Mouse (Mus musculus) gastrocnemius, adult 2 months (tissue): ENCODE data around the gene Wars2. TPM values are rescaled to one million over a fixed set of nuclear protein-coding genes. Genes with fewer than 3 reads are reported as not detected.
A peak's percentile ranks its signal among the peaks of the same experiment; 100 is the strongest.

Source experiments
- DNase-seq: peaks from one replicate; pipeline ENCODE4 v3.0.0; 2022
- H3K27ac ChIP-seq: fragments of 200-600 bp; 2 replicates; pipeline ENCODE4 v1.8.1; 2022; ENCODE audit warnings: mild to moderate bottlenecking
- H3K4me3 ChIP-seq: fragments of 200-600 bp; 2 replicates; pipeline ENCODE4 v1.8.1; 2022; ENCODE audit warnings: mild to moderate bottlenecking, moderate library complexity
- CTCF ChIP-seq: fragments of 200-600 bp; IDR thresholded peaks from 2 replicates; pipeline ENCODE4 v1.8.1; 2022; ENCODE audit warnings: antibody characterized with exemption, mild to moderate bottlenecking, moderate library complexity
- intact Hi-C: fragments of 180-260 bp; cut with DNase I; formaldehyde crosslinking; loops from one replicate; pipeline ENCODE4 v1.15.1; 2025
- total RNA-seq, 2 experiments: library from RNA; stranded (reverse); gene quantifications; 2 replicates each; pipeline ENCODE4 v1.2.3; 2021

Gene Wars2
- total RNA-seq, 2 experiments from 2014 or later = 5.3 to 7.8 TPM

DNA sequence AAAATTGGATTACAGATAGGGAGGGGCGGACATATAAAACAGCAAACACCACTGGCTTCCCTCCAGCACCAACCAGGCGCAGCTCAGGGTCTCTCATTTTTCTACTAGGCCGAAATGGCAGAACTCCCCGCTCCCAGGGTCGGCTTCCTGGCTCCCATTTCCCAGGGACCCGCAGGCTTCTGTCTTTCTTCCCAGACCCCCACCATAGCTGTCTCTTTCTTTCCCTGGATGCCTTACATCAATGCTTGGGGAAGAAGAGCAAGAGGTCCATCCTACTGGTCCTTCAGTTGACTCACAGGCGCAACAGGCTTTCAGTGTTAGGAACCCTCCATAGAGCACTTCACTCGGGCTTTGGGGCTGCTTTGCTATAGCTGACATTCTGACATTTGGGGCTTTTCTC, 101.6 kb downstream of the Wars2 start:
- Histone ChIP-seq H3K27ac (peak overlapping the region; percentile 29; the same call in 1 of the 2 replicates), H3K4me3 (no peak overlapping the region)
- no peak for TF ChIP-seq CTCF
- no peak for DNase-seq
- intact Hi-C loops = no loop called here

DNA sequence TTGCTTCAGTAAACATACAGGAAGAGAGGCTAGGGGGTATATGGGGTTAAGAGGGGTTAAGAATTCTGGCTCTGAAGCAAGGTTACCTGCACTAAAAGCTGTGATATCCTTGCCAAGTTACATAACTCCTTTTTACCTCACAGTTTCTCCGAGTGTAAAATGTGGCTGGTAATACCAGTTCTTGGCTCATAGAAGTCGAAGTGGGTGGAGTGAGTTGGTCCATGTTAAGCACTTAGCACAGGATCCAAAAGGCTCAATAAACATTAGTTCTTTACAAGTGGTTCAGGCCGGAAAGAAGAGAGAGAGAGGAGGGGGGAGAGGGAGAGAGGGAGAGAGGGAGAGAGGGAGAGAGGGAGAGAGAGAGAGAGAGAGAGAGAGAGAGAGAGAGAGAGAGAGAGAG, 104.5 kb downstream of the Wars2 start:
- DNase-seq = no peak
- intact Hi-C loops = no loop called here
- no peak overlapping the region for H3K4me3 ChIP-seq
- H3K27ac ChIP-seq = no peak overlapping the region
- TF ChIP-seq CTCF = no peak

DNA sequence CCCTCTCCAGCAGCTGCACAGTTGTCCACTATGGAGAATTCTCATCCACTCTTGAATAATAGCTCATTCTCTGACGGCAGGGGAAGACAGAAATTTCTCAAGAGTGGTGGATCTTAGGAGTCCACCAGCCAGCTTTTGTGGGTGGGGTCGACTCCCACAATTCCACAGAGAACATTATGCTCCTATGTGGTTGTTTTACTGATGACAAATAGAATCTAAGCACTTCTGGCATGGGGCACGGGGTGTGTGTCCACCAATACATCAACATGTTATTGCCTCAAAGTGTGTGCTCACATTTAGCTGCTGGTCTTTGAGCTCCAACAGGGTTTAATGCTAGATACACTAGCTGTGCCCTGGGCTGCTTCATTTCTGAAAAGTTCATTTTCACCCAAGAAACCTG, 105.8 kb downstream of the Wars2 start:
- peak; percentile 65 for DNase-seq
- Histone ChIP-seq H3K4me3 (no peak overlapping the region), H3K27ac (peak overlapping the region; percentile 75; the same call in 1 of the 2 replicates)
- no peak for TF ChIP-seq CTCF
- intact Hi-C loops = no loop called here

DNA sequence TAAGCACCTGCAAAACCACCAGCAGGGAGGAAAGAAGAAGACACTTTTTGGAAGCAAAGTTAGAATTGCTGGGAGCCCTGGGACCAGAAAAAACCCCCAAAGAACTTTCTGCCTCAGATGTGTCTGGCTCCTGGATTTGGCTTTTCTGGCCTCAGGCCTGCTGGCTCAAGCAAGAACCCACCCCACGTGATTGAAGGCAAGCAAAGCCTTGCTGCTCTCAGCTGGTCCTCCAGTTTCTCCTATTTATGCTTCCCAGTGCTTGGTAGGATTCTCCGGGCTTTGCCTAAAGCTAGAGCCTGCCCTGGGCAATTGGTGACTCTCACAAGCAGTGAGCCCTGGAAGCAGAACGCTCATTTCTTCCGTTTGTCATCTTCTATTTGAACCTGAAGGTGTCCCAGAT, 106.7 kb downstream of the Wars2 start:
- peak; percentile 71 for DNase-seq
- intact Hi-C loops = no loop called here
- TF ChIP-seq CTCF = no peak
- peak overlapping the region; percentile 75 for H3K27ac ChIP-seq
- no peak overlapping the region; the same call in 1 of the 2 replicates for H3K4me3 ChIP-seq

DNA sequence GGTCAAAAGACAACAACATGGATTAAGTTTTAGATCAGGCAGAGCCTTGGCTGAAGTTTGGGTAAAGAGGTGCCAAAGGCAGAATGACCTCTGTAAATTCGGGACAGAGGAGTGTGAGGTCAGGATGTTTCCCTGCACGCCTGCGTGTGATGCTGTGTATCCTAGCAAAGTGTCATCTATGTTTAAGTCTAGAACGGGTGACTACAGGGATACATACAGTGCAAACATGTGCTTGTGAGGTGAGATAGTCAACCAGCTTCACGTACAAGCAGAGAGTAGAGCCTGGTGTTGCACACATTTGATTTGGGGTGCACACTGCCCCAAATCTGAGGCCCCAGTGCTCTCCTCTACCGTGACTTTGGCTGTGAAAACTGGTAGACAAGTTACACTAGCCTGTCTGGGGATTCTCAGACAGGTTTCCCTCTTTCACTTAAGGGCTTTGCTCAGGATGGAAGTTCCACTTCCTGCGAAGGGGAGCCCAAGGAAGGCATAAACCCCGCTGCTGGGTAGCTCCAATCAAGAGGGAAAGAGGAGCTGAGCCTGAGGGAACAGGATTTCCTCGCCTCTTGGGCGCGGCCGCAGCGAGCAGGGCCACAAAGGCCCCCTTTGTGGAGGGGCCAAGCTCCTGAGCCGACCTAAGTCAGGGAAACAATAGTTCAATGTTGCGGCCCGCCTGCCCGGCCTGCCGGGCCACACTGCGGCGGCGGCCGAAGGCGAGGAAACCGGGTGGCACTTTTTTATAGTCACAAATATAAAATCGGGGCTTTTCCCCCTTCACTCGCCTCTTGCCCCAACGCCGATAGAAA, 107.3 kb downstream of the Wars2 start:
- TF ChIP-seq CTCF = no peak
- DNase-seq = no peak
- Histone ChIP-seq H3K4me3 (peak overlapping the region; percentile 62), H3K27ac (peak overlapping the region; percentile 75)
- intact Hi-C loops = no loop called here

DNA sequence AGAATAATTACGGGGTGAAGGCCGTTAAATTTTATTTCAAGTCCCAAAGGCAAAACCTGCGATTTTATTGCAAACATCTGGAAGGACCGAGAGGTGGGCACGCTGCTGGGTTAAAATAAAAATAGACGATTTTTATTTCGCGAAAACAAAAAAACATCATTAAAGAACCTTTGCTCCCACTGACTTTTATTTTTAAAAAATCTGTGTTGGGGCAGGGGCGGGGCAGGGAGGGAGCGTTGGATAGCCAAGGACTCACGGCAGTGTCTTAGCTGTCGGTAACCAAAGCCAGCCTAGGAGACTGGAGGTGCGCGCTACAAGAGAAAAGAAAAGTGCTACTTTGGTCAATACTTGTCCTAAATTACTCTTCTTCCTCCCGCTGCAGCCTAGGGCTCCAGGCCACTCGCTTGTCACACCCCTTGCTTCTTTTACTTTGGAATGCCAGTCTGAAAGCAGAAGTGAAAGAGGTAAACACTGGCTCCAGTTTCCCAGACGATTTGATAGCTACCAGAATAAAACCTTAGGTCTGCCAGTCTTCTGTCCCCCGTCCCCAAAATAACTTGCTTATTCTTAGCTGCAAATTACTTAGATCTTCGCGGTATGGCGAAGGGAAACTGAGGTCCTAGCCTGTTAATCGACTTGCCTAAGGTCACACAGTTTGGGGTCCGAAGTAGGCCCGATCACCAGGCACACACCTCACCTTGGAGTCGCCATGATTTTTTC, 108.1 kb downstream of the Wars2 start:
- peak overlapping the region; percentile 75 for H3K27ac ChIP-seq
- no peak for DNase-seq
- intact Hi-C loops = no loop called here
- peak overlapping the region; percentile 62 for H3K4me3 ChIP-seq
- no peak for TF ChIP-seq CTCF

DNA sequence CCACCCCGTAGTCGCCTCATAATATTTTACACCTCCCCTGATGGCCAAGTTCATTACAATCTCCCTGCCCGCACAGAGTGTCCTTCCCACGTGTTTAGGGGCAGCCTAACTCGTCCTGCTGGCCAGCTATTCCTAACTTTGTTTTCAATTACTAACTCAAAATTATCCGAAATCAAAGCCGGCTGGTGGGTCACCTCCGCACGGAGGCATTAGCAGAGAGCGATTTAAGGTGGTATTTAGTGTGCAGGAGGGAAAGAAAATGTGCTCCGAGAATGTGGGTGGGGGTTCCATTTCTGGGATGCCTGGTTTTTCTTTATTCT, 108.6 kb downstream of the Wars2 start:
- Histone ChIP-seq H3K4me3 (peak overlapping the region; percentile 62), H3K27ac (peak overlapping the region; percentile 75)
- intact Hi-C loops = no loop called here
- no peak for TF ChIP-seq CTCF
- no peak for DNase-seq

DNA sequence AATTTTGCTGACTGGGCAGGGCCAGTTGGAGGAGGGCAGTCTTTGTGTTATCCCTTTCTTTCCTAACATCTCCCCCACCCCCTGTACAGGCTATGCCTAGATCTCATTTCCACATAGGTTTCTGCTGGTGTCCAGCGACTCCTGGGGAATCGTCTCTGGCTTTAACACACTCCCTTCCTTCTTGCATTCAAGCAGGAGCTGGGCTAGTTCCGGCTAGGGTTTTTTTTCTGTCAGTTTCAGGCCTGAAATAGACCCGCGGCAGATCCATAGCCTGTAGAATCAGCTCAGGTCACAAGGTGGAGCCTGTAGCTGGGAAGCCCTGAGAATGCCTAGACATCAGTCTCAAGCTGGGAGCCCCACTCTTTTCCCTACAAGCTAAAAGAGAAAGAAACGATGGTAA, 109.0 kb downstream of the Wars2 start:
- peak; percentile 50 for DNase-seq
- peak overlapping the region; percentile 62 for H3K4me3 ChIP-seq
- H3K27ac ChIP-seq = peak overlapping the region; percentile 75
- intact Hi-C loops = loop anchor here (5.0 to 10.0 kb wide), 2 partner anchors 485 to 612 kb away; no protein-coding TSS in a partner anchor
- TF ChIP-seq CTCF = peak; percentile 61

DNA sequence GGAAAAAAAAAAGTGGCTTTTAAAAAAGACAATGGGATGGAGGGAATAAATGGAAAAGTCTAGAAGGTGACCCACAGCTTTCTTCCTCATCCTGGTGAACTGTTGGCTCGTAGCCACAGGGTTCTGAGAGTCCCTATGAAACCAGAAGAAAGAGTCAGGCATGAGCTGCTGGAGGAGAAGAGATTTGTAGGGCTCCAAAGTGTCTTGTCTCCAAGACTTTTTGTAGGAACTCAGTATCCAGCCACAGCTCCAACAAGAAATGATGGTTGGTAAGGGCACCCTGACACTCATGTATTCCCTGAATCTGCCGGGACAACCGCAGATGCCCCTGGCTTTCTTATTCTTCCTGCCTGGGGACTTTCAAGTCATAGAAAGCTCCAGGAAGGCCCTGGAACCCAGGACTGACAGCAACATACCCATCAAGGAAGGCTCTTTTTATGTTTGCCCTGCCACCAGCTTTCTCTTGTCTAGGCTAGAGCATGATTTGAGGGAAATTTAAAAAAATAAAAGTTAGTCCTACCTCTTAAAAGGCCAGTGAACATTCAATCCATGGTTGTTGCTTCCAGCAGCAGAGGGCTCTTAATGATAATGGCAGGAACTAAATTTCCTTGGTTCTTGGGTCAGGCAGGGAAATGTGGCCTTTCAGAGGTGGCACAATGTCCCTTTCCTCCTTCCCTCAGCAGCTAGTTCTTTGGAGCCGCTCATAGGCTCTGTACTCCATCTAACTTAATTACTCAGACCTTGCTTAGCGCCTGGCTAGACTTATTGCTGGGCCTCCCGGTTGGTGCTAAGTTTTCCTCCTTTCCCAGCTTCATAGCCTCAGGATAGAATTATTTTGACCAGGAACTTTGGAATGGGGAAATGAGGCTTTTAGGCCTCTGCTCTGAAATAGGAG, 110.7 kb downstream of the Wars2 start:
- intact Hi-C loops = loop anchor here (5.0 to 10.0 kb wide), 2 partner anchors 483 to 611 kb away; no protein-coding TSS in a partner anchor
- H3K4me3 ChIP-seq = peak overlapping the region; percentile 93
- DNase-seq = no peak
- H3K27ac ChIP-seq = peak overlapping the region; percentile 98
- TF ChIP-seq CTCF = no peak

DNA sequence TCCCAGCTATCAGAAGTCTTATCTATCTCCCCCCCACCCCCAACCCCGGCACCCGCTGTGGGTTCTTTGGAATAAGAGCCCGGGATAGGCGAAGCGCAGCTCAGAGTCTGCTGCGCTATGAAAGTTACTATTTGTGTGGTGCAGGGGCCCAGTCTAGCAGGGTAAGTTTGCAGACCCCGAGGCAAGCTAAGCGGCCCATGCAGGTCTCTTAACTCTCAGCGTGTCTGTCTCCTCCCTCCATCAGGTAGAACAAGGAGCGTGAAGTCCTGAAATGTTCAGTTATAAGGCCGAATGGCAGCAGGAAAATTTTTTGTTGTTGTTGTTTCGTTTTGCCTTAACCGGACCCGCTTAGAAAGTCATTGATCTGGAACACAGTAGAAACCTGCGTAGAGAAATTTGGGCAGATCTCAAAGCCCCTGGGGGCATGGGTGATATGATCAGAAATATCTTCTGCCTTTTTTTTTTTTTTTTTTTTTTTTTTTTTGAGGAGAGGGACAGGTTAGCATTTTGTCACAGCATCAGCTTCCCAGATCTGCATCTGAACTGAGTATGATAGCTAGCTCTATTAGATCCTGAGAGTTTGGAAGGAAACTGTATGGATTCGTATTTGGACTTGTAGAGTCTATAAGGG, 111.7 kb downstream of the Wars2 start:
- Histone ChIP-seq H3K4me3 (peak overlapping the region; percentile 93), H3K27ac (peak overlapping the region; percentile 98)
- TF ChIP-seq CTCF = no peak
- intact Hi-C loops = loop anchor here (5.0 to 10.0 kb wide), 2 partner anchors 482 to 610 kb away; no protein-coding TSS in a partner anchor
- DNase-seq = no peak

DNA sequence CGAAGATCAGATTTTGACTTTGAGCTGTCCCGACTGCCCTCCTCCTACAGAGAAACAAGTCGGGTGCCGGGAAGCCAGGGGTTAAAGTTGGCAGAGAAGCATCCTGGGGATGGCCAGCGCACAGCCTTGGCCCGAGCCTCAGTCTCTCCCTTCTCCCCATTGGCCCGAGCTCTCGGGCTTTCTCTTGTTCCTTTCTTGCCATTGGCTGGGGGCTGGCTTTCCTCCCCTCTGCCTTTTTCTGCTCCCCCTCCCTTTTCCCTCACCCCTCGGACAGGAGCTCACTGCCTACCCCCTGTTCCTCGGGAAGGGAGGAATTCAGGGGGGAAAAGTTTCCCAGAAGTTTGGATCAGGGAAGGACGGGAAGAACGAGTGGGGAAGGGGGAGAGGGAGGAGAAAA, 112.2 kb downstream of the Wars2 start:
- Histone ChIP-seq H3K27ac (peak overlapping the region; percentile 98), H3K4me3 (peak overlapping the region; percentile 93)
- peak; percentile 86 for DNase-seq
- TF ChIP-seq CTCF = no peak
- intact Hi-C loops = loop anchor here (5.0 to 10.0 kb wide), 2 partner anchors 482 to 609 kb away; no protein-coding TSS in a partner anchor
